Mouse (Mus musculus) forebrain, embryonic 14.5 days (tissue): ENCODE results near the gene C3. TPM values are rescaled to one million over a fixed set of nuclear protein-coding genes. Genes with fewer than 3 reads are reported as not detected.
A peak's percentile ranks its signal among the peaks of the same experiment; 100 is the strongest.

Source experiments
- ATAC-seq: fragments of 200-750 bp; cut with Nextera tagmentation; 2 replicates; pipeline ENCODE4 v1.8.0; 2017; ENCODE audit warnings: mild to moderate bottlenecking, moderate library complexity
- DNase-seq: peaks from one replicate; pipeline ENCODE4 v3.0.0-alpha.2; 2015; ENCODE audit warnings: low spot score
- H3K27ac ChIP-seq: fragments of 300-500 bp; sonication (generic); 2 replicates; pipeline ENCODE4 v1.5.1; 2014; ENCODE audit warnings: low read depth, mild to moderate bottlenecking, control low read depth, low read length, moderate library complexity
- H3K27me3 ChIP-seq: fragments of 300-500 bp; sonication (generic); replicated peaks from 2 replicates; pipeline ENCODE4 v1.6.1; 2014; ENCODE audit warnings: low read length, control low read depth, mixed read lengths; ENCODE audit not compliant: control insufficient read depth, insufficient read depth
- H3K36me3 ChIP-seq: fragments of 300-500 bp; sonication (generic); 2 replicates; pipeline ENCODE4 v1.6.1; 2014; ENCODE audit warnings: low read length, control low read depth; ENCODE audit not compliant: control insufficient read depth, insufficient read depth
- H3K4me1 ChIP-seq: fragments of 300-500 bp; sonication (generic); 2 replicates; pipeline ENCODE4 v1.6.1; 2014; ENCODE audit warnings: antibody characterized with exemption, low read length, control low read depth; ENCODE audit not compliant: control insufficient read depth, insufficient read depth
- H3K4me2 ChIP-seq: fragments of 300-500 bp; sonication (generic); 2 replicates; pipeline ENCODE4 v1.6.1; 2014; ENCODE audit warnings: mild to moderate bottlenecking, control low read depth, low read length
- H3K4me3 ChIP-seq: fragments of 300-500 bp; sonication (generic); 2 replicates; pipeline ENCODE4 v1.5.1; 2014; ENCODE audit warnings: low read depth, low read length, control low read depth
- H3K9ac ChIP-seq: fragments of 300-500 bp; sonication (generic); 2 replicates; pipeline ENCODE4 v1.6.1; 2014; ENCODE audit warnings: mild to moderate bottlenecking, low read length, control low read depth, moderate library complexity
- H3K9me3 ChIP-seq: fragments of 300-500 bp; sonication (generic); replicated peaks from 2 replicates; pipeline ENCODE4 v1.6.1; 2016; ENCODE audit warnings: low read length, control low read depth, mixed read lengths; ENCODE audit not compliant: control insufficient read depth
- WGBS: fragments of 180-500 bp; shearing (Covaris S2); extraction: QIAGEN DNeasy Blood & Tissue Kit; methylation state at CpG from one replicate; pipeline ENCODE4 v1.1.7; 2014; 5-methylcytosine and 5-hydroxymethylcytosine counted together
- polyA plus RNA-seq: library from polyadenylated mRNA; unstranded; fragments of >200 nt; fragmentation: Nextera tagmentation; extraction: Ambion mirVana; gene quantifications from 2 replicates; pipeline ENCODE4 v1.2.1, GENCODE M21; 2014

Gene C3
- polyA plus RNA-seq, 1 experiment from 2014 or later, result 0.71 TPM

GRCm38 (mm10) chr17:57195326-57196010 is 32.5 kb downstream of the C3 start:
- Histone ChIP-seq H3K4me2 (no peak overlapping the region), H3K27me3 (no peaks in the 10 kb centered on the region), H3K4me1 (no peaks in the 10 kb centered on the region), H3K27ac (no peak overlapping the region), H3K9ac (no peak overlapping the region), H3K36me3 (no peaks in the 10 kb centered on the region), H3K4me3 (no peak overlapping the region), H3K9me3 (no peaks in the 10 kb centered on the region)
- ATAC-seq (no peak), DNase-seq (no peak)
- WGBS, result 84% methylated on average over 8 of the region's 8 CpGs

- DNase-seq (no peak), ATAC-seq (no peak)
- no peaks in the 10 kb centered on the region for H3K9me3 ChIP-seq
- no peak overlapping the region for H3K4me3 ChIP-seq
- no peak overlapping the region for H3K27ac ChIP-seq
- H3K36me3 ChIP-seq, result no peaks in the 10 kb centered on the region
- no peak overlapping the region for H3K4me2 ChIP-seq
- H3K9ac ChIP-seq, result no peak overlapping the region
- no peaks in the 10 kb centered on the region for H3K27me3 ChIP-seq
- H3K4me1 ChIP-seq, result no peaks in the 10 kb centered on the region
- 76% methylated on average over 3 of the region's 3 CpGs for WGBS
Measured at GRCm38 (mm10) chr17:57194771-57195170, 33.2 kb downstream of the C3 start.

- Histone ChIP-seq H3K27me3 (no peaks in the 10 kb centered on the region), H3K27ac (no peak within 1 kb of the TSS), H3K4me1 (no peaks in the 10 kb centered on the region), H3K4me3 (no peak within 1 kb of the TSS), H3K4me2 (no peak within 1 kb of the TSS), H3K9me3 (no peaks in the 10 kb centered on the region), H3K36me3 (no peaks in the 10 kb centered on the region), H3K9ac (no peak within 1 kb of the TSS)
- DNase-seq, result no peak
- ATAC-seq, result no peak
- 85% methylated on average over 11 of the region's 11 CpGs for WGBS
Measured at GRCm38 (mm10) chr17:57194041-57194507, 33.9 kb downstream of the C3 start, which contains the start of gene Tnfsf14. Gene Tnfsf14 (minus strand): TSS chr17:57194177.

- Histone ChIP-seq H3K36me3 (no peaks in the 10 kb centered on the region), H3K9me3 (no peaks in the 10 kb centered on the region), H3K27me3 (no peaks in the 10 kb centered on the region), H3K4me3 (no peak overlapping the region), H3K4me2 (no peak overlapping the region), H3K27ac (no peak overlapping the region), H3K9ac (no peak overlapping the region), H3K4me1 (no peaks in the 10 kb centered on the region)
- ATAC-seq (no peak), DNase-seq (no peak)
- WGBS, result 92% methylated on average over 12 of the region's 12 CpGs
Measured at GRCm38 (mm10) chr17:57188510-57189192, 39.3 kb downstream of the C3 start.

- no peak overlapping the region for H3K4me3 ChIP-seq
- no peak overlapping the region for H3K27ac ChIP-seq
- no peaks in the 10 kb centered on the region for H3K36me3 ChIP-seq
- WGBS, result 71% methylated on average over 2 of the region's 2 CpGs
- ATAC-seq (no peak), DNase-seq (no peak)
- no peaks in the 10 kb centered on the region for H3K4me1 ChIP-seq
- H3K4me2 ChIP-seq, result no peak overlapping the region
- H3K9ac ChIP-seq, result no peak overlapping the region
- no peaks in the 10 kb centered on the region for H3K9me3 ChIP-seq
- no peaks in the 10 kb centered on the region for H3K27me3 ChIP-seq
Measured at GRCm38 (mm10) chr17:57185641-57186040, 42.3 kb downstream of the C3 start.

GRCm38 (mm10) chr17:57182871-57183270 is 45.1 kb downstream of the C3 start:
- Histone ChIP-seq H3K9me3 (no peaks in the 10 kb centered on the region), H3K27ac (no peak overlapping the region), H3K27me3 (no peaks in the 10 kb centered on the region), H3K36me3 (no peaks in the 10 kb centered on the region), H3K4me2 (no peak overlapping the region), H3K4me3 (no peak overlapping the region), H3K4me1 (no peaks in the 10 kb centered on the region), H3K9ac (no peak overlapping the region)
- 83% methylated on average over 3 of the region's 3 CpGs for WGBS
- DNase-seq (no peak), ATAC-seq (no peak)

GRCm38 (mm10) chr17:57180363-57180762 is 47.6 kb downstream of the C3 start:
- Histone ChIP-seq H3K27me3 (no peaks in the 10 kb centered on the region), H3K4me1 (no peaks in the 10 kb centered on the region), H3K27ac (no peak overlapping the region), H3K4me3 (no peak overlapping the region), H3K9ac (no peak overlapping the region), H3K36me3 (no peaks in the 10 kb centered on the region), H3K9me3 (no peaks in the 10 kb centered on the region), H3K4me2 (no peak overlapping the region)
- WGBS, result 33% methylated on average over 8 of the region's 8 CpGs
- no peak for ATAC-seq
- peak; percentile 3 for DNase-seq

GRCm38 (mm10) chr17:57173351-57173750 is 54.6 kb downstream of the C3 start:
- no peak overlapping the region for H3K4me3 ChIP-seq
- no peak for ATAC-seq
- H3K27me3 ChIP-seq, result no peaks in the 10 kb centered on the region
- H3K9ac ChIP-seq, result no peak overlapping the region
- H3K4me1 ChIP-seq, result no peaks in the 10 kb centered on the region
- no peaks in the 10 kb centered on the region for H3K36me3 ChIP-seq
- WGBS, result 78% methylated on average over 4 of the region's 4 CpGs
- no peak overlapping the region for H3K27ac ChIP-seq
- H3K9me3 ChIP-seq, result no peaks in the 10 kb centered on the region
- H3K4me2 ChIP-seq, result no peak overlapping the region
- DNase-seq, result no peak

- DNase-seq (no peak), ATAC-seq (no peak)
- no peak overlapping the region for H3K4me2 ChIP-seq
- H3K27ac ChIP-seq, result no peak overlapping the region
- no peaks in the 10 kb centered on the region for H3K4me1 ChIP-seq
- H3K27me3 ChIP-seq, result no peaks in the 10 kb centered on the region
- H3K4me3 ChIP-seq, result no peak overlapping the region
- H3K9ac ChIP-seq, result no peak overlapping the region
- H3K36me3 ChIP-seq, result no peaks in the 10 kb centered on the region
- 72% methylated on average over 5 of the region's 5 CpGs for WGBS
- H3K9me3 ChIP-seq, result no peaks in the 10 kb centered on the region
Measured at GRCm38 (mm10) chr17:57172378-57172777, 55.6 kb downstream of the C3 start.
